10 mouse cellular contexts compared by ENCODE assay signal in genomic region chr3:131488969-131489368, GRCm38 (mm10). TPM values are rescaled to one million over a fixed set of nuclear protein-coding genes. Genes with fewer than 3 reads are reported as not detected.
DNase-seq lines count a peak whose midpoint lies in the region; ATAC-seq and TF ChIP-seq lines count a peak whose summit lies in the region.
"Had no signal": no experiment of that assay in that cellular context is flagged by ENCODE, and none has a peak within 500 bp of the region (broad histone marks: within the 10 kb centered on the region; RNA-seq: fewer than 3 reads in every experiment).

No protein-coding gene starts in this region.

- DNase-seq in forebrain, embryonic 10.5 days (ENCODE audit: extremely low spot score, low spot score): no peak
- DNase-seq in lung, postnatal 0 days (ENCODE audit: low spot score): no peak
- no peak for DNase-seq in lung, postnatal 25 days (ENCODE audit: low spot score)
- DNase-seq in kidney, postnatal 36 days: peak; percentile 51 to 57

- no peak for ATAC-seq in forebrain, embryonic 15.5 days (replicated peaks)
- ATAC-seq in lung, postnatal 0 days: no peak
- no peak for ATAC-seq in stomach, embryonic 16.5 days (ENCODE audit: insufficient read depth, low FRiP score)
- ATAC-seq in erythroid progenitor cell, adult 5-6 weeks (replicated peaks; ENCODE audit: low FRiP score, poor library complexity, severe bottlenecking): no peak
- ATAC-seq in hindbrain, embryonic 16.5 days: no peak

- peak overlapping the region; percentile 82; the same call in 1 of the 2 replicates for H3K4me3 ChIP-seq in forebrain, embryonic 15.5 days
- H3K4me3 ChIP-seq in forebrain, embryonic 10.5 days: no peak overlapping the region; the same call in 1 of the 2 replicates
- H3K4me3 ChIP-seq in lung, postnatal 0 days (ENCODE audit: low read depth, low read length): peak overlapping the region; percentile 76; the same call in 1 of the 2 replicates
- H3K4me3 ChIP-seq in stomach, embryonic 16.5 days (replicated peaks; ENCODE audit: low read length): peak overlapping the region; percentile 75
- H3K4me3 ChIP-seq in hindbrain, embryonic 16.5 days (ENCODE audit: low read length): no peak overlapping the region

- no peak for TF ChIP-seq EP300 in lung, postnatal 0 days (IDR thresholded peaks at IDR 0.05)

- H3K9ac ChIP-seq in forebrain, embryonic 15.5 days (replicated peaks): no peak overlapping the region
- no peak overlapping the region for H3K9ac ChIP-seq in lung, postnatal 0 days (replicated peaks; ENCODE audit: low read depth)
- H3K9ac ChIP-seq in stomach, embryonic 16.5 days (ENCODE audit: low read length): no peak overlapping the region
- no peak overlapping the region for H3K9ac ChIP-seq in hindbrain, embryonic 16.5 days (ENCODE audit: low read depth, low read length)

- TF ChIP-seq CTCF in lung, postnatal 0 days (IDR thresholded peaks at IDR 0.05): no peak

- no peaks in the 10 kb centered on the region for H3K9me3 ChIP-seq in forebrain, embryonic 15.5 days
- H3K9me3 ChIP-seq in forebrain, embryonic 10.5 days: no peaks in the 10 kb centered on the region
- no peaks in the 10 kb centered on the region for H3K9me3 ChIP-seq in lung, postnatal 0 days (ENCODE audit: low read length)
- H3K9me3 ChIP-seq in stomach, embryonic 16.5 days (replicated peaks; ENCODE audit: control insufficient read depth, low read length): no peaks in the 10 kb centered on the region
- no peaks in the 10 kb centered on the region for H3K9me3 ChIP-seq in hindbrain, embryonic 16.5 days (ENCODE audit: control insufficient read depth, low read length)
- H3K9me3 ChIP-seq: forebrain, embryonic 13.5 days; neural tube, embryonic 12.5 days had no signal

- H3K4me2 ChIP-seq in forebrain, embryonic 15.5 days (replicated peaks): peak overlapping the region; percentile 99; the same call in 1 of the 2 replicates
- no peak overlapping the region for H3K4me2 ChIP-seq in lung, postnatal 0 days (replicated peaks; ENCODE audit: low read depth, low read length)
- H3K4me2 ChIP-seq in stomach, embryonic 16.5 days (ENCODE audit: low read depth, low read length): peak overlapping the region; percentile 88
- no peak overlapping the region; the same call in 1 of the 2 replicates for H3K4me2 ChIP-seq in hindbrain, embryonic 16.5 days (ENCODE audit: low read length)

- H3K36me3 ChIP-seq in forebrain, embryonic 15.5 days: no peaks in the 10 kb centered on the region
- no peaks in the 10 kb centered on the region for H3K36me3 ChIP-seq in forebrain, embryonic 10.5 days (replicated peaks)
- H3K36me3 ChIP-seq in lung, postnatal 0 days (ENCODE audit: insufficient read depth, low read length): no peaks in the 10 kb centered on the region
- H3K36me3 ChIP-seq in stomach, embryonic 16.5 days (ENCODE audit: control insufficient read depth, insufficient read depth, low read length): no peaks in the 10 kb centered on the region
- no peaks in the 10 kb centered on the region for H3K36me3 ChIP-seq in hindbrain, embryonic 16.5 days (ENCODE audit: control insufficient read depth, insufficient read depth, low read length)
- H3K36me3 ChIP-seq: neural tube, embryonic 12.5 days had no signal

- peaks cover 15% of the 10 kb centered on the region for H3K4me1 ChIP-seq in forebrain, embryonic 15.5 days
- H3K4me1 ChIP-seq in forebrain, embryonic 10.5 days: peaks cover 31% of the 10 kb centered on the region
- H3K4me1 ChIP-seq in lung, postnatal 0 days (ENCODE audit: insufficient read depth, low read depth, low read length): 0 out of 2 replicates have a peak, but pooled peaks cover 3% of the 10 kb centered on the region
- H3K4me1 ChIP-seq in stomach, embryonic 16.5 days (ENCODE audit: control insufficient read depth, insufficient read depth, low read length): 0 out of 2 replicates have a peak, but pooled peaks cover 4% of the 10 kb centered on the region
- peaks cover 6% of the 10 kb centered on the region for H3K4me1 ChIP-seq in hindbrain, embryonic 16.5 days (ENCODE audit: control insufficient read depth, insufficient read depth, low read depth, low read length)

- 28% methylated on average over 5 of the region's 5 CpGs for WGBS in forebrain, embryonic 15.5 days
- WGBS in forebrain, embryonic 10.5 days: 20% methylated on average over 5 of the region's 5 CpGs
- WGBS in lung, postnatal 0 days: 25% methylated on average over 5 of the region's 5 CpGs
- WGBS in stomach, embryonic 16.5 days: 24% methylated on average over 5 of the region's 5 CpGs
- 35% methylated on average over 5 of the region's 5 CpGs for WGBS in hindbrain, embryonic 16.5 days

- H3K27ac ChIP-seq in forebrain, embryonic 15.5 days (replicated peaks): no peak overlapping the region
- H3K27ac ChIP-seq in forebrain, embryonic 10.5 days: no peak overlapping the region
- no peak overlapping the region for H3K27ac ChIP-seq in lung, postnatal 0 days (ENCODE audit: low read length)
- no peak overlapping the region; the same call in 1 of the 2 replicates for H3K27ac ChIP-seq in stomach, embryonic 16.5 days (ENCODE audit: low read length)
- H3K27ac ChIP-seq in hindbrain, embryonic 16.5 days (ENCODE audit: low read depth, low read length): no peak overlapping the region
- H3K27ac ChIP-seq: forebrain, embryonic 13.5 days; neural tube, embryonic 12.5 days had no signal

- peaks cover 25% of the 10 kb centered on the region for H3K27me3 ChIP-seq in forebrain, embryonic 15.5 days
- peaks cover 72% of the 10 kb centered on the region for H3K27me3 ChIP-seq in forebrain, embryonic 10.5 days (ENCODE audit: poor library complexity, severe bottlenecking)
- peaks cover 8% of the 10 kb centered on the region; the same call in 1 of the 2 replicates for H3K27me3 ChIP-seq in lung, postnatal 0 days (replicated peaks; ENCODE audit: insufficient read depth, low read length)
- H3K27me3 ChIP-seq in stomach, embryonic 16.5 days (ENCODE audit: control insufficient read depth, insufficient read depth, low read length): no peaks in the 10 kb centered on the region
- H3K27me3 ChIP-seq in hindbrain, embryonic 16.5 days (replicated peaks; ENCODE audit: control insufficient read depth, insufficient read depth, low read length): peaks cover 15% of the 10 kb centered on the region

RNA-seq across cellular contexts. Expression of gene Sgms2, which starts 2.2 kb away (rescaled TPM):
- 0.47 and 1.1 TPM in 2 replicates for polyA plus RNA-seq in forebrain, embryonic 15.5 days (2015; fragmentation: Nextera tagmentation; extraction: Ambion mirVana)
- polyA plus RNA-seq in forebrain, embryonic 10.5 days (2016; fragmentation: Nextera tagmentation; extraction: Ambion mirVana): 0.97 and 1.0 TPM in 2 replicates
- polyA plus RNA-seq in lung, postnatal 0 days (2015; fragmentation: Nextera tagmentation; extraction: Ambion mirVana): 4.1 TPM in 2 replicates
- polyA plus RNA-seq in stomach, embryonic 16.5 days (2015; fragmentation: Nextera tagmentation; extraction: Ambion mirVana): 11.0 and 12.1 TPM in 2 replicates
- 4.2 and 16.6 TPM in 2 replicates for total RNA-seq in erythroid progenitor cell, adult 5-6 weeks (2015; ENCODE audit: low replicate concordance)
- total RNA-seq in erythroid progenitor cell, adult 5-6 weeks (2017; ENCODE audit: low replicate concordance): 3.9 and 4.9 TPM in 2 replicates
- 2.6 and 3.1 TPM in 2 replicates for polyA plus RNA-seq in hindbrain, embryonic 16.5 days (2015; fragmentation: Nextera tagmentation; extraction: Ambion mirVana)

Comparison
In these comparisons a context has a peak if more than half of its experiments do, and no peak if none do; other contexts are left out.
1. H3K4me3 ChIP-seq: peak in forebrain, embryonic 15.5 days (single experiment), lung, postnatal 0 days (single experiment) and stomach, embryonic 16.5 days (single experiment); none in forebrain, embryonic 10.5 days (single experiment) and hindbrain, embryonic 16.5 days (single experiment).
2. H3K4me2 ChIP-seq: peak in forebrain, embryonic 15.5 days (single experiment) and stomach, embryonic 16.5 days (single experiment); none in lung, postnatal 0 days (single experiment) and hindbrain, embryonic 16.5 days (single experiment).
3. DNase-seq: peak in kidney, postnatal 36 days (2 of 2); none in forebrain, embryonic 10.5 days (single experiment), lung, postnatal 0 days (single experiment) and lung, postnatal 25 days (single experiment).